Mouse (Mus musculus): Measurements from ENCODE around the gene Ddx27. TPM values are rescaled to one million over a fixed set of nuclear protein-coding genes. Genes with fewer than 3 reads are reported as not detected.

The Ddx27 gene
- 15.8 and 16.3 TPM in 2 replicates for polyA plus RNA-seq (2015; fragmentation: Nextera tagmentation; extraction: Ambion mirVana)

DNA sequence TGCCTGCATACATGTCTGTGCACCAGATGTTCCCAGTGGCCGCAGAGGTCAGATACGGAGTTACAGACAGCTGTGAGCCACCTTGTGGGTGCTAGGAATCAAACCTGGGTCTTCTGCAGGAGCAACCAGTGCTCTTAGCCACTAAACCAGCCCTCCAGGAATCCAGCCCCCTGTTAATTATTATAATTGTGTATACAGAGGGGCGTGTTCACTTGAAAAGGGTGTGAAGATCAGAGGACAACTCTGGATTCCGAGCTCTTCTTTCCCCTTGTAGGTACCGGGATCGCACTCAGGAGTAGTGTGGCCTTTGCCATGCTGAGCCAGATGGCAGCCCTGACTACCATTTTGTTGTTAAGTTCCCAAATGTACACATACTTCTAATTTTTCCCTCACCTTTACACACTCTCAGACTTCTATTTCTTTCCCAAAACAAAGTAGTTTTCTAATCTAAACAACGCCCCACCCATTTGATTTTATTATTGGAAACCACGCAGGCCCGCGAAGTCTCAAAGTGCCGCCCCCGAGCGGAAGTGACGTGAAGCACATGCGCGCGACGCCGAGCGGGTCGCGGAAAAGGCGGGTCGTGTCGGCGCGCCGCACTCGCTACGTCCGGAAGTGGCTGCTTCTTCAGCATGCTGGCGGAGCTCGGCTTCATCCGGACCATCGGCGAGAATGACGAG is at the start of gene Ddx27:
Gene Ddx27, plus strand, starts transcription at position 492 of the 680 bp plus-strand sequence.
- peaks cover 15% of the 10 kb centered on the region for H3K36me3 ChIP-seq (ENCODE audit: control insufficient read depth, insufficient read depth)
- peak; percentile 11; the same call in 1 of the 2 replicates for TF ChIP-seq CTCF (IDR thresholded peaks at IDR 0.05; ENCODE audit: low read depth)
- peaks cover 9% of the 10 kb centered on the region; the same call in 1 of the 2 replicates for H3K4me1 ChIP-seq (replicated peaks; ENCODE audit: control insufficient read depth, insufficient read depth, low read length)
- H3K9ac ChIP-seq (ENCODE audit: low read depth, low read length), result peak within 1 kb of the TSS; percentile 82
- ATAC-seq, result peak; percentile 88
- H3K27me3 ChIP-seq (replicated peaks; ENCODE audit: control insufficient read depth, insufficient read depth, low read length), result no peaks in the 10 kb centered on the region
- H3K27ac ChIP-seq (ENCODE audit: low read depth, low read length), result peak within 1 kb of the TSS; percentile 65
- no peaks in the 10 kb centered on the region for H3K9me3 ChIP-seq (ENCODE audit: control insufficient read depth)
- WGBS, result under 1% methylated on average over 37 of the region's 37 CpGs
- peak within 1 kb of the TSS; percentile 82 for H3K4me2 ChIP-seq (replicated peaks; ENCODE audit: low read depth)
- peak within 1 kb of the TSS; percentile 97 for H3K4me3 ChIP-seq (ENCODE audit: low read depth, low read length)

DNA sequence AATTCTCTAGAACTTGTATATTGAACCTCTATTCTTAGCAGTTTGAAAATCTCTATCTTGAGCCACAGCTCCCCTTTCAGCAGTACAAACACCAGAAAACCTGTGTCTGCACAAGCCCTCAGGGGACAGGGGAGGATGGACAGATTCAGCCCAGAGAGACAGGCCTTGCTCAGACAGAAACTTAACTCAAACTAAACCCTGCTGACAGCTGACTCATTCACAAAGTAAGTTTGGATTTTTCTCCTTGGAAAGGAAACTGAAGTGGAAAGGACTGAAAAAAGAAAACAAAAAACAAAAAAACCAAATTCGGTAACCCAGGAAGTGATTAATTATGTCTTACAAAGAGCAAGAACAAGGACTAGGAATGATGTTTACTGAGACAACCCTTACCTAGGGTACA is 41.8 kb upstream of the Ddx27 start:
- no peak overlapping the region for H3K4me2 ChIP-seq (replicated peaks; ENCODE audit: low read depth)
- H3K36me3 ChIP-seq (ENCODE audit: control insufficient read depth, insufficient read depth), result no peaks in the 10 kb centered on the region
- ATAC-seq, result no peak
- no peaks in the 10 kb centered on the region for H3K27me3 ChIP-seq (replicated peaks; ENCODE audit: control insufficient read depth, insufficient read depth, low read length)
- no peak for TF ChIP-seq CTCF (IDR thresholded peaks at IDR 0.05; ENCODE audit: low read depth)
- no peak overlapping the region for H3K4me3 ChIP-seq (ENCODE audit: low read depth, low read length)
- no peaks in the 10 kb centered on the region for H3K4me1 ChIP-seq (replicated peaks; ENCODE audit: control insufficient read depth, insufficient read depth, low read length)
- H3K27ac ChIP-seq (ENCODE audit: low read depth, low read length), result no peak overlapping the region
- no peak overlapping the region for H3K9ac ChIP-seq (ENCODE audit: low read depth, low read length)
- no peaks in the 10 kb centered on the region for H3K9me3 ChIP-seq (ENCODE audit: control insufficient read depth)
- WGBS, result 44% methylated on average over 1 of the region's 1 CpGs

DNA sequence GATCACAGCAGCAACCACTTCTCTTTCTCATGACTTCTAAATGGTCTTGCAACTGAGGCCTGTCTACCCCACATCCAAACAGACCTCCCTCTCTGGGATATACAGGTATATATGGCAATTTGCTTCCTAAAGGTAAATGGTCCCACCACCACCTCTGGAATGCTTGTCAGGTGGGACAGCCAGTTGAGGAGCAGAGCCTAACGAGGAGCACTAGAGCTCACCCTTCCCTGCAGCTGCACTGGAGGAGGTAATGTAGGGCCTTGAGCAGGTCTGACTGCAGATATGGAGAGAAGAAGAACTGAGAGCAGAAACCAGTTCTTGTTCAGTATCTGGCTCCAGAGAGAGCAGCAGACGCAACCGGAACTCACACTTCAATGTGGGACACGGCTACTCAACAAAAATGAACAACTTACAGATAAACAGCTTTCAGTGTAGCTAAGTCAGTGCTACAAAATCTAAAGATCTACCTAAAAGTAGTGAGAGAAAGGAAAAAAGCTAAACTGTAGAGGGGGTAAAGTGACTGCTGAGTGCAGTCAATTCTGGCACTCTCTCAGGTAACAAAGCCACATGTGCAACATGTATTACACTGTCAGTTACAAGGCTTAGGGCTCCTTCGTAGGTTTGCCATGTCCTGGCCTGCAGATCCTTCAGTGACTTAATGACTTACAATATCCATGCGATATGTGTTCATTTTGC is 40.7 kb upstream of the Ddx27 start:
- Histone ChIP-seq H3K27ac (ENCODE audit: low read depth, low read length) (no peak overlapping the region), H3K9ac (ENCODE audit: low read depth, low read length) (no peak overlapping the region), H3K36me3 (ENCODE audit: control insufficient read depth, insufficient read depth) (no peaks in the 10 kb centered on the region), H3K27me3 (replicated peaks; ENCODE audit: control insufficient read depth, insufficient read depth, low read length) (no peaks in the 10 kb centered on the region), H3K4me2 (replicated peaks; ENCODE audit: low read depth) (no peak overlapping the region), H3K9me3 (ENCODE audit: control insufficient read depth) (no peaks in the 10 kb centered on the region), H3K4me1 (replicated peaks; ENCODE audit: control insufficient read depth, insufficient read depth, low read length) (no peaks in the 10 kb centered on the region), H3K4me3 (ENCODE audit: low read depth, low read length) (no peak overlapping the region)
- 83% methylated on average over 6 of the region's 6 CpGs for WGBS
- TF ChIP-seq CTCF (IDR thresholded peaks at IDR 0.05; ENCODE audit: low read depth), result no peak
- no peak for ATAC-seq

DNA sequence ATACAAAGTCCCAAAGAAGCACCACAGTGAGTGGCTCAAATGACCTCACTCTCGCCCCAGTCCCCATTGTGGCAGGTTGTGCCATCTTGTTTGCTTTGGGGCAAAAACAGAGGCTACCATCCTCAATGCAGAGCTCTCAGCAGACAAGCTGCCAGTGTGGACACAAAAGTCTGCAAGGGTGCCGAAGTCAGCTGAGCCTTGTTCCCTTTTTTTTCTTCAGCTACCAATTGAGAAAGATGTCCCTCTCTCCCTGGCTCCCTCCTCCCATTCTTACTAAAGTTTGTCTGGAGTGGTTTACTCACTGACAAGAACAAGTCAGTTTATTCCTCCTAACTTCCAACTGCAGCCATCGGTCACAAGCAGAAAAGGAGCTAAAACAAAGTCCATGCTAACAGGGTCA is 38.6 kb upstream of the Ddx27 start:
- H3K4me2 ChIP-seq (replicated peaks; ENCODE audit: low read depth), result no peak overlapping the region
- ATAC-seq, result no peak
- no peak overlapping the region for H3K9ac ChIP-seq (ENCODE audit: low read depth, low read length)
- H3K27ac ChIP-seq (ENCODE audit: low read depth, low read length), result no peak overlapping the region
- WGBS, result 68% methylated on average over 3 of the region's 3 CpGs
- no peaks in the 10 kb centered on the region for H3K4me1 ChIP-seq (replicated peaks; ENCODE audit: control insufficient read depth, insufficient read depth, low read length)
- no peak overlapping the region for H3K4me3 ChIP-seq (ENCODE audit: low read depth, low read length)
- no peak for TF ChIP-seq CTCF (IDR thresholded peaks at IDR 0.05; ENCODE audit: low read depth)
- no peaks in the 10 kb centered on the region for H3K36me3 ChIP-seq (ENCODE audit: control insufficient read depth, insufficient read depth)
- H3K27me3 ChIP-seq (replicated peaks; ENCODE audit: control insufficient read depth, insufficient read depth, low read length), result no peaks in the 10 kb centered on the region
- H3K9me3 ChIP-seq (ENCODE audit: control insufficient read depth), result no peaks in the 10 kb centered on the region

DNA sequence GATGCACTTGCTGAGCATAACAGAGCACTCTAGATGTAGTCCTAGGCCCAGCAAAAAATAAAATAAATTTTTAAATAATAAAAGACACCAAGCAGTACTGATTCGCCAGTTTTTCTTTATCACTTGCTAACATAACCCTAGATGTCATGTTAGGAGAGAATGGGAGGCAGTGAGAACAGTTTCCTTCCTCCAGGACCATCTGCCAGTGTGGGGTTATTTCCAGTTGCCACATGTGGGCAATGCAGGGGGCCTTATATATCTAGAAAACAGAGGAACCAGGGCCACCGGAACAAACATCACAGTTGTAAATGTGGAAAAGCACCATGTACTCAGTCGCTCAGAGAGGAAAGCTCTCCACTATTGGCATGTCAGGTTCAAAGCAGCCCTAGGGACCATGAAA is 37.5 kb upstream of the Ddx27 start:
- WGBS, result 86% methylated on average over 3 of the region's 3 CpGs
- Histone ChIP-seq H3K4me3 (ENCODE audit: low read depth, low read length) (no peak overlapping the region), H3K27ac (ENCODE audit: low read depth, low read length) (no peak overlapping the region), H3K9ac (ENCODE audit: low read depth, low read length) (peak overlapping the region; percentile 22; the same call in 1 of the 2 replicates), H3K9me3 (ENCODE audit: control insufficient read depth) (no peaks in the 10 kb centered on the region), H3K4me2 (replicated peaks; ENCODE audit: low read depth) (no peak overlapping the region), H3K27me3 (replicated peaks; ENCODE audit: control insufficient read depth, insufficient read depth, low read length) (no peaks in the 10 kb centered on the region), H3K4me1 (replicated peaks; ENCODE audit: control insufficient read depth, insufficient read depth, low read length) (no peaks in the 10 kb centered on the region), H3K36me3 (ENCODE audit: control insufficient read depth, insufficient read depth) (no peaks in the 10 kb centered on the region)
- TF ChIP-seq CTCF (IDR thresholded peaks at IDR 0.05; ENCODE audit: low read depth), result no peak
- no peak for ATAC-seq

DNA sequence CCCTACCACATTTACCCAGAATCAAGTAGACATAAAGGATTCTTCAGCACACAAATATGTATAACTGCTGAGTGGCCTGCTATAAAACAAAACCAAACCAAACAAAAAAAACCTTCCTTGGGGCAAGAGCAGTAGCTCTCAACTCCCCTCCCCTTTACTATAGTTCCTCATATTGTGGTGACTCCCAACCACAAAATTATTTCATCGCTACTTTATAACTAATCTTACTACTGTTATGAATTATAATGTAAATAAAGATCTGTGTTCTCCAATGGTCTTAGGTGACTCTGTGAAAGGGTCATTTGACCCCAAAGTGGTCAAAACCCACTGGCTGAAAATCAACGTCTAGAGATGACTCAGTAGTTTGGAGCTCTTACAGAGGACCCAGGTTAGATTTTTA is 34.8 kb upstream of the Ddx27 start:
- no peak overlapping the region for H3K9ac ChIP-seq (ENCODE audit: low read depth, low read length)
- H3K4me1 ChIP-seq (replicated peaks; ENCODE audit: control insufficient read depth, insufficient read depth, low read length), result no peaks in the 10 kb centered on the region
- no peak for ATAC-seq
- H3K27ac ChIP-seq (ENCODE audit: low read depth, low read length), result no peak overlapping the region
- no peaks in the 10 kb centered on the region for H3K27me3 ChIP-seq (replicated peaks; ENCODE audit: control insufficient read depth, insufficient read depth, low read length)
- no peak for TF ChIP-seq CTCF (IDR thresholded peaks at IDR 0.05; ENCODE audit: low read depth)
- H3K4me3 ChIP-seq (ENCODE audit: low read depth, low read length), result no peak overlapping the region
- H3K36me3 ChIP-seq (ENCODE audit: control insufficient read depth, insufficient read depth), result no peaks in the 10 kb centered on the region
- 69% methylated on average over 2 of the region's 2 CpGs for WGBS
- no peaks in the 10 kb centered on the region for H3K9me3 ChIP-seq (ENCODE audit: control insufficient read depth)
- H3K4me2 ChIP-seq (replicated peaks; ENCODE audit: low read depth), result no peak overlapping the region

Data from intestine, postnatal 0 days (tissue).